Mouse (Mus musculus) thymus, postnatal 36 days (tissue): ENCODE results near the gene Zfhx2.
A peak's percentile ranks its signal among the peaks of the same experiment; 100 is the strongest.

Experiments
- DNase-seq, 2 experiments: peaks; one replicate each; pipeline ENCODE4 v3.0.0; 2022; ENCODE audit warnings: mixed read lengths in 2 of 2

Gene Zfhx2

GRCm38 (mm10) chr14:55105836-55106809 is 14.0 kb upstream of the Zfhx2 start, which contains the start of gene Ap1g2:
TSS of gene Ap1g2 (minus strand) at chr14:55106593.
- peak; percentile 85 to 89 for DNase-seq

GRCm38 (mm10) chr14:55105386-55105785 is 13.3 kb upstream of the Zfhx2 start:
- DNase-seq = no peak

GRCm38 (mm10) chr14:55104365-55104764 is 12.2 kb upstream of the Zfhx2 start:
- no peak for DNase-seq

GRCm38 (mm10) chr14:55102253-55102785 is 10.2 kb upstream of the Zfhx2 start:
- no peak for DNase-seq

GRCm38 (mm10) chr14:55101592-55101991 is 9.5 kb upstream of the Zfhx2 start:
- peak in 1 of 2 experiments; percentile 46 for DNase-seq

- DNase-seq = peak; percentile 50 to 60
Observed at GRCm38 (mm10) chr14:55098067-55098466, 5.9 kb upstream of the Zfhx2 start.

GRCm38 (mm10) chr14:55097646-55098045 is 5.5 kb upstream of the Zfhx2 start:
- DNase-seq = no peak

GRCm38 (mm10) chr14:55096573-55097087 is 4.5 kb upstream of the Zfhx2 start:
- DNase-seq = no peak

- DNase-seq = no peak
Observed at GRCm38 (mm10) chr14:55095671-55096070, 3.5 kb upstream of the Zfhx2 start.

- DNase-seq = no peak
Observed at GRCm38 (mm10) chr14:55095263-55095662, 3.1 kb upstream of the Zfhx2 start.

- DNase-seq = peak; percentile 62
Observed at GRCm38 (mm10) chr14:55094704-55095231, 2.6 kb upstream of the Zfhx2 start, which contains the start of gene Thtpa. TSS of gene Thtpa (plus strand) at chr14:55094784.

- no peak for DNase-seq
Observed at GRCm38 (mm10) chr14:55093927-55094326, 1.8 kb upstream of the Zfhx2 start.

- peak; percentile 27 to 43 for DNase-seq
Observed at GRCm38 (mm10) chr14:55091209-55091865, 787 bp downstream of the Zfhx2 start.

- DNase-seq = no peak
Observed at GRCm38 (mm10) chr14:55089199-55089947, 2.8 kb downstream of the Zfhx2 start.

GRCm38 (mm10) chr14:55086009-55086514 is 6.1 kb downstream of the Zfhx2 start:
- DNase-seq = no peak

GRCm38 (mm10) chr14:55085324-55086008 is 6.7 kb downstream of the Zfhx2 start:
- no peak for DNase-seq

GRCm38 (mm10) chr14:55083481-55083880 is 8.6 kb downstream of the Zfhx2 start:
- DNase-seq = no peak

GRCm38 (mm10) chr14:55081105-55081504 is 11.0 kb downstream of the Zfhx2 start:
- DNase-seq = no peak

GRCm38 (mm10) chr14:55079214-55079970 is 12.7 kb downstream of the Zfhx2 start:
- DNase-seq = peak; percentile 70 to 73

- no peak for DNase-seq
Observed at GRCm38 (mm10) chr14:55078366-55078989, 13.6 kb downstream of the Zfhx2 start.
